Mouse (Mus musculus): ENCODE measurements at regions not wholly inside any gene's neighbourhood (a gene's known extent, or its start where the extent isn't known, plus 50 kb on each side); places are given as distances from the start of the nearest gene placed in this dataset.
A peak's percentile ranks its signal among the peaks of the same experiment; 100 is the strongest.
"Not testable (repeated sequence)": the region's sequence is repeated elsewhere in the genome, so short reads cannot be mapped to it uniquely, and the experiment has no call there.

DNA sequence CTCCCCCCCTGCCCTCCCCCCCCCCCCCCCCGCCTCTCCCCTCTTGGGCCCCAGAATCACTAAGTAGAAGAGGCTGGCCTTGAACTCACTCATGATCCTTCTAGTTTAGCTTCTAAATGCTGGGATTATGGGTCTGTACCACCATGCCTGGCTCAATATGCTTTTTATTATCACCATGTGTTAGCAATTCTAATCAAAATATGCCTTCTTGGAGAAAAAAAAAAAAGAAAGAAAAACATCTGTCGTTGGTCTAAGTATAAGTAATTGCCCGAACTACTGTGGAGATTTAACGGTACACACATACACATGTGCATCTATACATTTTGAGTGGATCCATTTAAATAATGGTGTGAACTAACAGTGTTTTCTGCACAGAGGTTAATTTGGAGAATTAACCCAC lies 80.4 kb upstream of the Max start:
- Histone ChIP-seq H3K9me3 (no peaks in the 10 kb centered on the region), H3K27ac (replicated peaks) (no peak overlapping the region), H3K36me3 (no peaks in the 10 kb centered on the region), H3K4me1 (no peaks in the 10 kb centered on the region), H3K4me2 (replicated peaks) (no peak overlapping the region), H3K4me3 (no peak overlapping the region), H3K27me3 (no peaks in the 10 kb centered on the region), H3K9ac (replicated peaks) (no peak overlapping the region)
- ATAC-seq (replicated peaks), result no peak
- WGBS, result 52% methylated on average over 3 of the region's 4 CpGs

DNA sequence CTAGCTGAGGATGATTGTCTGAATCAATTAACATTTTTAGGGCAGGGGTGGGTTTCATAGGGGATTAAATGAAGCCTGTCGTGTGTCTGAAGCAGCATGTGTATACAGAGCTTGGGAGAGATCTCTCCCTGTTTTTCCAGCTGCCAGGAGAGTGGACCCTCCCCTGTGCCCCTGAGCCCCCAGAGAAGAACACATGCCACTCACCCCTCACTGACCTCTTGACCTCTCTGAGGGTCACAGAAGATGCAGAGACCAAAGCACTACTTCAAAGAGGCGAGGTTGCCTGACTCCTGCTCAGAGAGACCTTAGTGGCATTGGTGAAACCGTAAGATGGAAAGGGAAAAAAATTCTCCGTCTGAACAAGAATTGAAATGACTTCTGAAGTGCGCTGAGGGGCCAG lies 79.1 kb upstream of the Max start:
- WGBS, result 50% methylated on average over 5 of the region's 5 CpGs
- no peak overlapping the region for H3K4me3 ChIP-seq
- H3K9me3 ChIP-seq, result no peaks in the 10 kb centered on the region
- H3K36me3 ChIP-seq, result no peaks in the 10 kb centered on the region
- H3K27me3 ChIP-seq, result no peaks in the 10 kb centered on the region
- H3K9ac ChIP-seq (replicated peaks), result no peak overlapping the region
- H3K4me1 ChIP-seq, result no peaks in the 10 kb centered on the region
- ATAC-seq (replicated peaks), result no peak
- H3K4me2 ChIP-seq (replicated peaks), result no peak overlapping the region
- no peak overlapping the region for H3K27ac ChIP-seq (replicated peaks)

DNA sequence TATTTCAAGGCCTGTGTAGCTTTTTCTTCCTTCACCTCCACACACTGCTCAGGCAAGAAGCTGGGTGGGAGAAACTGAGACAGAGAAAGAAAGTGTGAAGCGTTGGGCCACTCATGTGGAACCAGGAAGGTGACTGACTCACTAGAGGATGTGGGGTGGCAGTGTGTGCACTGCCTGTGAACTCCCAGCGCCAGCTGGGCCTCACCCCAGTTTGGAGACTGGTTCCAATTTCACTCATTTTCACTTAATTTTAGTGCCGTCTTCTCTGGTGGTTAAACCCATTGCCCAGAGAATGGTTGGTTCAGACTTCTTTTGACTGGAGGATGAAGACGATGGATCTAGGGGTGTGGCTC lies 77.9 kb upstream of the Max start:
- no peak overlapping the region for H3K9ac ChIP-seq (replicated peaks)
- no peak overlapping the region for H3K4me3 ChIP-seq
- no peaks in the 10 kb centered on the region for H3K27me3 ChIP-seq
- WGBS, result 86% methylated on average over 4 of the region's 4 CpGs
- no peak overlapping the region for H3K4me2 ChIP-seq (replicated peaks)
- H3K4me1 ChIP-seq, result no peaks in the 10 kb centered on the region
- no peak for ATAC-seq (replicated peaks)
- H3K36me3 ChIP-seq, result no peaks in the 10 kb centered on the region
- no peak overlapping the region for H3K27ac ChIP-seq (replicated peaks)
- H3K9me3 ChIP-seq, result no peaks in the 10 kb centered on the region

DNA sequence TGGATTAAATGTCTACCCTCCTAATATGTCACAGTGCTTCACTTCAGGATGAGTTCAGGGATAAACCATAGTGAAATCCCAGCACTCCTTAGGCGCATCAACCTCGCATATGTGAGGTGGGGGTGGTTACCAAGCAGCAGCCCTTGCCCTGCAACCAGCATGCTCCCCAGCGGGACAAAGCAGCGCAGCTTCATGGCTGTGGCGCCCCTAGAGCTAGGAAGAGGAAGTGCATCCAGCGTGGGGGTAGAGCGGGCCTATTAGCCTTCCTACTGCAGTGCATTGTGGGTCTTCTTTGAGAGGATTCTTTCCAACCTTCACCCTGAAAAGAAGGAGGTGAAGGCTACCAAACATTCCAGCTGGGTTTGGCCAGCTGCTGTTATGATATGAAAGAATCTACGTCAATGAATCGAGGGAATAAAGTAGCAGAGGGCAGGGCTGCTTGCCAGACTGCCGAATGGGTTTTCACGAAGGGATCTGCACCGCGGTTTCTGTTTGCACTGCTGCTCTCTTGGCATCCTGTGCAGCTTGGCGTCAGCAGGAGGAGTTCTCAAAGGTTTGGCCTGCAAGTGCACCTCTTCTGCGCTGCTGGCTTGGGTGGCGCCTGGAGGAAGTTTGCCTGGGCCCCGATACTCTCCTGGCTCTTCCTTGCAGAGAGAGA lies 77.4 kb upstream of the Max start:
- Histone ChIP-seq H3K9me3 (no peaks in the 10 kb centered on the region), H3K4me3 (no peak overlapping the region), H3K9ac (replicated peaks) (no peak overlapping the region), H3K36me3 (no peaks in the 10 kb centered on the region), H3K27ac (replicated peaks) (no peak overlapping the region), H3K4me1 (no peaks in the 10 kb centered on the region), H3K4me2 (replicated peaks) (no peak overlapping the region), H3K27me3 (no peaks in the 10 kb centered on the region)
- 75% methylated on average over 17 of the region's 17 CpGs for WGBS
- ATAC-seq (replicated peaks), result no peak

DNA sequence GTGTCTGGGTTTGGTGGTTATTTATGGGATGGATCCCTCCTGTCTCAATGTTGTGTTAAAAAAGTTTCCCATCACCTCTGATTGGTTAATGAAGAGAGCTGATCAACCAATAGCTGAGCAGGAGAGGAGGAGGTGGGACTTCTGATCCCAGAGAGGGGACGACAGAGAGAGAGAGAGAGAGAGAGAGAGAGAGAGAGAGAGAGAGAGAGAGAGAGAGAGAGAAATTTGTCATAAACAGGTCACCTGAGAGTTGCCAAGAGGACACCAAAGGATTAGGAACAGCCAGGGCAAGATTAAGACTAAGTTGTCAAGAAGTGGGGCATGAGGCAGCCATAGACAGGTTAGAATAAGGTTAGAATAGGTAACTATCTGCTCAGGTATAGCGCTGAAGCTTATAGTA lies 73.7 kb upstream of the Max start:
- Histone ChIP-seq H3K4me1 (no peaks in the 10 kb centered on the region), H3K9ac (replicated peaks) (no peak overlapping the region), H3K27ac (replicated peaks) (no peak overlapping the region), H3K27me3 (no peaks in the 10 kb centered on the region), H3K36me3 (no peaks in the 10 kb centered on the region), H3K4me2 (replicated peaks) (no peak overlapping the region), H3K4me3 (no peak overlapping the region), H3K9me3 (no peaks in the 10 kb centered on the region)
- no peak for ATAC-seq (replicated peaks)
- WGBS, result 54% methylated on average over 2 of the region's 2 CpGs

DNA sequence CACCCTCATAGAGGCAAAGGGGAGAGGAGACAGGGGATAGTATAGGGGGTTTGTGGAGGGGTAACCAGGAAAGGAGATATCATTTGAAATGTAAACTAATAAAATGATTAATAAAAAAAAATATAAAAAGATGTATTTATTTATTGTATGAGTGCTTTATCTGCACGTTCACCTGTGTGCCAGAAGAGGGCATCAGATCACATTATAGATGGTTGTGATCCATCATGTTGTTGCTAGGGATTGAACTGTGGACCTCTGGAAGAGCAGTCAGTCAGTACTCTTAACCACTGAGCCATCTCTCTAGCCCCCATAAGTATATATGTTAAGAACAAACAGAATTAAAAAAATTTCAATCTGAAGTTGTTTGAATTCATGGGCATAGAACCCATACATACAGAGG lies 69.4 kb upstream of the Max start:
- WGBS, result 81% methylated on average over 1 of the region's 1 CpGs
- no peak overlapping the region for H3K4me3 ChIP-seq
- no peak overlapping the region for H3K9ac ChIP-seq (replicated peaks)
- no peaks in the 10 kb centered on the region for H3K36me3 ChIP-seq
- H3K27ac ChIP-seq (replicated peaks), result no peak overlapping the region
- no peaks in the 10 kb centered on the region for H3K9me3 ChIP-seq
- H3K4me2 ChIP-seq (replicated peaks), result no peak overlapping the region
- ATAC-seq (replicated peaks), result no peak
- no peaks in the 10 kb centered on the region for H3K27me3 ChIP-seq
- H3K4me1 ChIP-seq, result no peaks in the 10 kb centered on the region

DNA sequence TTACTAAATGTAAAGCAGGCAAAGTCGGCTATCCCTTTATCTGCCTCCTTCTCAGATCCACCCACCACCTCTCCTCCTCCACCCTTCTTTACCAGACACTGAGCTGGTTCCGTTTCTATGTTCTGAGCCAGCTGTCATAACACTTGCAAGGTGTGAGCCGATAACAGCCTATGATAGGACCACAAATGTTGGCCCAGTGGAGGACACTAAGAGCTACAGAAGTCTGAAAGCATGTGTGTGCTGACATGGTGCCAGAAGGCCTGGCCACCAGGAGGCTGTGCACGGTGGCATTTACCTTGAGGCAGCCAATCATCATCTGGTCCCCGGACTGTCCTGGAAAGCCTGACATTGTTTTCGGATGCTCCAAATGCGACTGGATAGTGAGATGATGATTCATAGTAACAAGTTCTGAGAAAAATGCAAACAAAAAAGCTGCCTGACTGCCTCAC lies 63.5 kb upstream of the Max start:
- ATAC-seq (replicated peaks), result no peak
- Histone ChIP-seq H3K4me3 (no peak overlapping the region), H3K9me3 (no peaks in the 10 kb centered on the region), H3K4me1 (peaks cover 7% of the 10 kb centered on the region; the same call in 1 of the 2 replicates), H3K36me3 (no peaks in the 10 kb centered on the region), H3K4me2 (replicated peaks) (no peak overlapping the region), H3K9ac (replicated peaks) (no peak overlapping the region), H3K27ac (replicated peaks) (no peak overlapping the region), H3K27me3 (no peaks in the 10 kb centered on the region)
- 74% methylated on average over 7 of the region's 7 CpGs for WGBS

DNA sequence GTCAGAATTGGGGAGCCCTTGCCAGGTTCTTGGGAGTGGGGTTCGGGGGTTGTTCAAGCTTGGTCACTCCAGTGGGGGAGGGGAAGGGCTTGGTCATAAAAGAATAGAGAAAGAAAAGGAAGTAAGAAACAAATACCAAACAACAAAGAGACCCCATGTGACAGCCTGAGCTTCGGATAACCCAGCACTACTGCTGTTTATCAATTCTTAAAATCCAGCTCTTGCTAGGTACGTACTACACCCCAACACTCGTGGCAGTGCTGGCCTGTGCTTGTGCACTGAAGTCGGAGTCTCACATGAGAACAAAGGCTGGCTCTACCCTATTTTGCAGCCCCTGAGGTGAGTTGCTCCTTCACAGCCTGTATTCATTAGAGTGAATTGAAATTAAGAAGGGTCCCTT lies 60.5 kb upstream of the Max start:
- no peak overlapping the region for H3K4me3 ChIP-seq
- no peaks in the 10 kb centered on the region for H3K9me3 ChIP-seq
- H3K9ac ChIP-seq (replicated peaks), result no peak overlapping the region
- no peak for ATAC-seq (replicated peaks)
- H3K4me2 ChIP-seq (replicated peaks), result no peak overlapping the region
- no peaks in the 10 kb centered on the region for H3K36me3 ChIP-seq
- peaks cover 7% of the 10 kb centered on the region; the same call in 1 of the 2 replicates for H3K4me1 ChIP-seq
- no peaks in the 10 kb centered on the region for H3K27me3 ChIP-seq
- WGBS, result 19% methylated on average over 5 of the region's 5 CpGs
- no peak overlapping the region for H3K27ac ChIP-seq (replicated peaks)

DNA sequence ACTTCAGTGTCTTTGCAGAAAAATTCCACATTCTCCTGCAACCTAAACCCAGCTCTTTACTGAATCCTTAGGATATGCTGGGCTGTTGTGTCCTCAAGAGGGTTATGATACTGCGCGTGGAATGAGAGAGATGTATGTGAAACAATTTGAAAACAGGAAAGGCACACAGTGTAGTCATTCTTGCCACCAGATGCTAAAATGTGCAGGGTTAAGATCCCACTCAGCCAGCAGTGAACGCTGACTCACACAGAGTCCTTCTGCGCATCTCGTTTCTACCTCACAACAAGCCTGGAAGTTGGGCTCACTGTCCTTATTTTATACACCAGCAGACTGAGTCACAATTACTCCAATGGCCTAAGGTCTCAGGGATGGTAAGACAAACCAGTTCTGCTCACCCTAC lies 59.9 kb upstream of the Max start:
- Histone ChIP-seq H3K4me1 (peaks cover 7% of the 10 kb centered on the region; the same call in 1 of the 2 replicates), H3K9me3 (no peaks in the 10 kb centered on the region), H3K4me2 (replicated peaks) (no peak overlapping the region), H3K27me3 (no peaks in the 10 kb centered on the region), H3K36me3 (no peaks in the 10 kb centered on the region), H3K9ac (replicated peaks) (no peak overlapping the region), H3K27ac (replicated peaks) (no peak overlapping the region), H3K4me3 (no peak overlapping the region)
- ATAC-seq (replicated peaks), result no peak
- WGBS, result 85% methylated on average over 5 of the region's 5 CpGs

DNA sequence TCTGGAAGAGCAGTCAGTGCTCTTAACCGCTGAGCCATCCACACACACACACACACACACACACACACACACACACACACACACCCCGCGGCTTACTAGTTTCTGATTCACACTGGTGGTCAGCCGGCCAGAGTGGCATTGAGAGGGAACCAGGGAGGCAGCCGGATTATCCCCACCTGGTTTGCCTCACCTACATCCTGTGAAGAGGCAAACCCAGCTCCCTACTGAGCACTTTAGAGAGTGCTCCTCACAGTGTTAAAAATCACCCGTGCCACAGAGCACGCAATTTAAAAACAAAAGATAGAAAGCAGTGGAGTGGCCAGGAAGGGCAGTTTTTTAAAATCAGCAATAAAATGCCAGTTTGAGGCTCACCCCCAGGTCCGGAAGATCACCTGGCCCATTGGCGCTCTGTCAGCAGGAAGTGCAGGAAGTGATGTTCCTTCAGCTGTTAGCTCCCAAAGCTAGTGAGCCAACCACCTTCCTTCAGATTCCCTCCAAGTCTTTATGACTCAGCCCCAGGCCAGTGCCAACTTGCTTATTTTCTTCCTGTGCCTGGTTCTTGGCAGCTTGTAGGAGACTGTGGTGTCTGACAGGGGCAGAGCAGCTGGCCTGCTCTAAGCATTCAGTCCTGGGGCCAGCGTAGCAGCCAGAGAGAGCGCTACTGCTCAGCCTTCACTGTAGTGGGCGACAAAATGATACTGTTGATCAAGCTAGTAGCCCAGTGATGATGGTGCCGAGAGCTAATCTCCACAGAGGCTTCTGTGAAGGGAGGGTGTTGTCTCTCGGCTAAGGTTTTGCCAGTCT lies 57.9 kb upstream of the Max start:
- Histone ChIP-seq H3K27ac (replicated peaks) (no peak overlapping the region), H3K9me3 (no peaks in the 10 kb centered on the region), H3K4me3 (no peak overlapping the region), H3K9ac (replicated peaks) (no peak overlapping the region), H3K27me3 (no peaks in the 10 kb centered on the region), H3K4me2 (replicated peaks) (no peak overlapping the region), H3K36me3 (no peaks in the 10 kb centered on the region), H3K4me1 (peaks cover 7% of the 10 kb centered on the region; the same call in 1 of the 2 replicates)
- peak; percentile 93 for ATAC-seq (replicated peaks)
- 55% methylated on average over 14 of the region's 14 CpGs for WGBS

DNA sequence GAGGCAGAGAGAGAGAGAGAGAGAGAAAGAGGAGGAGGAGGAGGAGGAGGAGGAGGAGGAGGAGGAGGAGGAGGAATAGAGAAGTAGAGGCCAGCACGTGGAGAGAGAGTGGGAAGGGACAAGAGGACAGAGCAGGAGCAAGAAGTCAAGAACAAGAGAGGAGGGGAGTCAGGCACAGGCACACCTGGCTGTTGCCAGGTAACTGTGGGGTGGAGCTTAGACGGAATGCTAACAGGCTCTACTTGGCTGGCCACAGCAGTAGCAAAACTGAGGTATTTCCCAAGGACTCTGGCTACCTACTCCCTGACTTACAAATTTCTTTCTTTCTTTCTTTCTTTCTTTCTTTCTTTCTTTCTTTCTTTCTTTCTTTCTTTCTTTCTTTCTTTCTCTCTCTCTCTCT lies 57.1 kb upstream of the Max start:
- not testable (repeated sequence) for H3K4me1 ChIP-seq; H3K27me3 ChIP-seq; H3K27ac ChIP-seq (replicated peaks); H3K9me3 ChIP-seq; ATAC-seq (replicated peaks); H3K4me2 ChIP-seq (replicated peaks); H3K36me3 ChIP-seq; H3K4me3 ChIP-seq; H3K9ac ChIP-seq (replicated peaks)
- WGBS, result 13% methylated on average over 2 of the region's 2 CpGs

DNA sequence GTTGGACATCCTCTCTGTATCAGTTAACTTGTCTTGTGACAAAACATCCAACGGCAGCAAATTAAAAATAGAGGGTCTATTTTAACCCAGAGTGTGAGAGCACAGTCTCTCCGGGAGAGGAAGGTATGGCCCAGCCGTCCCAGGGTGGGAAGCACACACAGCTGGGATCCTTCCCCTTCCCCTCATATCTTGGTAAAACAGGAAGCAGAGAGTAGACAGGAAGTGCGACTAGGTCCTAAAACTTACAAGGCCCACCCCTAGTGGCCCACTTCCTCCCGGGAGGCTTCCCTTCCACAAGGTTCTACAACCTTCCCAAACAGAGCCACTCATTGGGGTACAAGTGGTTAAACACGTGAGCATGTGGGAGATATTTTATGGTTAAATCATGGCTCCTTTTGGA lies 56.4 kb upstream of the Max start:
- H3K4me1 ChIP-seq, result peaks cover 7% of the 10 kb centered on the region; the same call in 1 of the 2 replicates

DNA sequence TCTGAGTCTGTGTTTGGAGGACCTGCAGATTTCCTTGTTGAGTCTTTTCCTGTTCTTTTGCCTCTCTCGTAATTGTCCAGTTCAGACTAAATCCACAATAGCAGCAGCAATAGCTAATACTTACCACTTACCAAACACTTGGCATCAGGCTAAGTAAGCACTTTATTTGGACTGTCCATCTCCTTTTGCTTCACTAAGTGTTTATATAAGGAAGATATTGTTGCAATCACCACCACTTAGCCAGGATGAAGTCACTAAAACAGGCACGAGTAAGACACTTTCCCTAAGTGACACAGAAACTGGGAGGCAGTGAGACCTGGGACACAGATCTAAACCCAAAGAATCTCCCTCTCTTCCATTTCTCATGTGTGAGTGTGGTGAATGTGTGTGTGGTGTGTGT lies 52.9 kb upstream of the Max start:
- H3K9me3 ChIP-seq, result no peaks in the 10 kb centered on the region
- no peak overlapping the region for H3K27ac ChIP-seq (replicated peaks)
- no peak overlapping the region for H3K4me2 ChIP-seq (replicated peaks)
- no peaks in the 10 kb centered on the region for H3K36me3 ChIP-seq
- H3K4me3 ChIP-seq, result no peak overlapping the region
- H3K9ac ChIP-seq (replicated peaks), result no peak overlapping the region
- ATAC-seq (replicated peaks), result no peak
- no peaks in the 10 kb centered on the region for H3K4me1 ChIP-seq
- no peaks in the 10 kb centered on the region for H3K27me3 ChIP-seq
- WGBS, result 83% methylated on average over 2 of the region's 2 CpGs

More for the DNA sequence above, 56.4 kb upstream of the Max start:
- H3K4me2 ChIP-seq (replicated peaks), result no peak overlapping the region
- no peak overlapping the region for H3K9ac ChIP-seq (replicated peaks)
- no peaks in the 10 kb centered on the region for H3K27me3 ChIP-seq
- H3K4me3 ChIP-seq, result no peak overlapping the region
- no peak for ATAC-seq (replicated peaks)
- no peaks in the 10 kb centered on the region for H3K9me3 ChIP-seq
- WGBS, result 84% methylated on average over 6 of the region's 6 CpGs
- no peak overlapping the region for H3K27ac ChIP-seq (replicated peaks)
- no peaks in the 10 kb centered on the region for H3K36me3 ChIP-seq

All from forebrain, embryonic 15.5 days (tissue).